Mouse (Mus musculus): ENCODE measurements at regions not wholly inside any gene's neighbourhood (a gene's known extent, or its start where the extent isn't known, plus 50 kb on each side); places are given as distances from the start of the nearest gene placed in this dataset.

DNA sequence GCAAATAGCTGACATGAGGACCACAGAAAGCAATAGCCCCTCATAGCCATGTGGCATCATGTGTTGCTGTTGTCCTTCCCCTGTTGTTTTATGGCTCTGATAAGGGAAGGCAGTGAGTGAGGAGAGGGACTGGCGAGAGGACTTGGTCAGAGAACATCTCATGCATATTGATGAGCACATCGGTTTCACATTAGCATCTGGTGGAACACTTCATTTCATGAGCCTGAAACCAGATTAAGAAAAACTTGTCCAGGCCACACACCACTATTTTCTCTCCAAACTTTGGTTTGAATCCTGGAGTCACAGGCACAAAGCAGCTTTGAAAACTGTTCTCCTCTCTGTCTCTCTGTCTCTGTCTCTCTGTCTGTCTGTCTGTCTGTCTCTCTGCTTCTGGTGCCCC is 451.0 kb upstream of the Mgmt start:
- H3K4me1 ChIP-seq (replicated peaks), result no peaks in the 10 kb centered on the region
- no peak overlapping the region for H3K9ac ChIP-seq (replicated peaks)
- no peaks in the 10 kb centered on the region for H3K36me3 ChIP-seq
- no peak overlapping the region for H3K27ac ChIP-seq
- no peak overlapping the region for H3K4me2 ChIP-seq
- ATAC-seq (ENCODE audit: insufficient number of reproducible peaks, insufficient read depth, low FRiP score, low TSS enrichment, low read depth), result no peak
- H3K9me3 ChIP-seq, result no peaks in the 10 kb centered on the region
- WGBS, result 74% methylated on average over 2 of the region's 2 CpGs
- peaks cover 3% of the 10 kb centered on the region; the same call in 1 of the 2 replicates for H3K27me3 ChIP-seq
- no peak overlapping the region for H3K4me3 ChIP-seq (replicated peaks)

DNA sequence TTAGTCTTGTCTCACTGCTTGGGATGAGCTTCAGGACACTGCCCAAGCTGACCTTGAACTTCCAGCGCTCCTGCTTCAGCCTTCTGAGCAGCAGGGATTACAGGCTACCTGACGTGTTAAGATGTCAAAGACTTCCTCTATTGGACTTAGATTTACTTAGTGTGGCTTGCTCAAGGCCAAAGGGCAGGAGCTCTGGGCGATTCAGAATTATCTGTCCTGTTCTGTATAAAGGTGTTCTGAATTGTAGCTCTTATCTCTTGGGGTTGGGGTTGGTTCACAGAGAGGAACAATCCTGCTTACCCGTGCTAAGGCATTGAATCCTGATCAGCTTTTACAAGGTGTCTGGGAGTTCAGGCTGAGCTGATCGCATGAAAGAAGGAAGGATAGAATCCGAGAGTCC is 449.3 kb upstream of the Mgmt start:
- H3K27me3 ChIP-seq, result peaks cover 3% of the 10 kb centered on the region; the same call in 1 of the 2 replicates
- H3K4me3 ChIP-seq (replicated peaks), result no peak overlapping the region
- H3K4me2 ChIP-seq, result no peak overlapping the region
- no peak overlapping the region for H3K9ac ChIP-seq (replicated peaks)
- ATAC-seq (ENCODE audit: insufficient number of reproducible peaks, insufficient read depth, low FRiP score, low TSS enrichment, low read depth), result no peak
- H3K27ac ChIP-seq, result no peak overlapping the region
- H3K36me3 ChIP-seq, result no peaks in the 10 kb centered on the region
- WGBS, result 77% methylated on average over 6 of the region's 6 CpGs
- no peaks in the 10 kb centered on the region; the same call in 1 of the 2 replicates for H3K4me1 ChIP-seq (replicated peaks)
- no peaks in the 10 kb centered on the region for H3K9me3 ChIP-seq

DNA sequence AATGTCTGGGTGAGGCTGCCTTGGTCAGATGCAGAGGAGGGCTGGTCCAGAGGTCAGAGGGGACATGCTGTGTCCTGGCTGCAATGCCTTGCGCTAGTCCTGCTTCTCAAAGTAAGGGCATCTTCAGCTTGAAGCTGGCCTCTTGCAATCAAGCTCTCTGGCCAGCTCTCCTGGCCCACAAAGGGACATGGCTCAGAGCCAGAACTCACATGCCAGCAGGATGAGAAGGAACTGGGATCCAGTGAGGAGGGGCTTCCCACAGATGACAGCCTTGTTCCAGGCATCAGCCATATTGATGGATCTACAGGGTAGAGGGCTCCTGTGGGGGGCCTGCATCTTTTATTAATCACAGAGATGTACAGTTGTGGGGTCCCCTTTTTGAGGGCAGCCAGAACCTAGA is 445.1 kb upstream of the Mgmt start:
- Histone ChIP-seq H3K4me3 (replicated peaks) (no peak overlapping the region), H3K9ac (replicated peaks) (no peak overlapping the region), H3K4me2 (no peak overlapping the region), H3K36me3 (no peaks in the 10 kb centered on the region), H3K27ac (no peak overlapping the region), H3K27me3 (peaks cover 3% of the 10 kb centered on the region; the same call in 1 of the 2 replicates), H3K9me3 (no peaks in the 10 kb centered on the region), H3K4me1 (replicated peaks) (peaks cover 14% of the 10 kb centered on the region)
- no peak for ATAC-seq (ENCODE audit: insufficient number of reproducible peaks, insufficient read depth, low FRiP score, low TSS enrichment, low read depth)
- WGBS, result 88% methylated on average over 1 of the region's 1 CpGs

DNA sequence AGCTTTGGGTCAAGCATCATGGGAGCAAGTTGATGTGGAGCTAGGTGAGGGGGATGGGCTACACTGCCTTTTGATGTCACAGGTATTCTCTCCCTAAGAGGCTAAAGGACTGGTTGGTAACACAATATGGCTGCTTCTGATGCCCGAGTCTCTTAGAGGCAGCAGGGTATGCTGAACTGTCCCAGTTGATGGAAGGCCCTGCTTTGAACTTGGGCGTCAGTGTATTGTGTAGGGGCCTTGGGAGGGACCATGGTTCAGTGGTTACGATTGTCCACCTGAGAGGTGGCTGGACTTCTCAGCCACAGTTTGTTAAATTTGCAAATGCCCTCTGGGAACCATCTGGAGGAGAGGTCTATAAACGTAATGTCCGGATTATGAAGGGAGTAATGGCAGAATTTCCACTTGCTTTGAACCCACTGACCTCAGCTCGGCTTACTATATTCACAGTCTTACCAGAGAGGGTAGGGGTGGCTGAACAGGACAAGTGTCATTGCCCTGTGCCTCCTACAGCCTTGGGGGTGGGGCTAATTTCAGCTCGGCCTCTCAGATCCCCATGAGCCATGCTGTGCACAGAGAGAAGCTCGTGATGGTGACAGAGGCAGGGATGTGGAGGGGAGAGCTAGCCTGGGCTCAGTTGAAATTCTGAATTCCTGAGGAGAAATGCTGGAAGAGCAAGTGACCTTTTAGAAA is 442.6 kb upstream of the Mgmt start:
- 52% methylated on average over 8 of the region's 8 CpGs for WGBS
- no peak for ATAC-seq (ENCODE audit: insufficient number of reproducible peaks, insufficient read depth, low FRiP score, low TSS enrichment, low read depth)

DNA sequence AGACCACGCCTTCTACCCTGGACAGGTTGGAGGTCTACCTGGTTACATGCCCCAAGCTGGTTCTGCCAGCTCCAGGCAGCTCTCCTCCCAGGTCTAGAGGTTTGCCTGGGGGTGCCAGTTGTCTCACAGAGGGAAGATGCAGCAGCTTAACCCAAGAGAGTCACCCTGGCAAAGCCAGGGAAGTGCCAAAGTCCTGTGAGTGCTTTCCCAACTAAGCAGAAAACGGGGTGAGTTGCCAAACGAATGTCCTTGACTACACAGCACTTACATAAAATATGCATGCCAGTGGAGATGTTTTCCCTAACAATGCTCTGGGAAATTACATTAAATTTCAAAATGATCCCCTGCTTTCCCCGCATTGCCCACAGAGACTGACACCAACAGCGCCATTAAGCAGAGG is 441.9 kb upstream of the Mgmt start:
- whole genome bisulfite sequencing, result 73% methylated on average over 5 of the region's 5 CpGs

More for the DNA sequence above, 442.6 kb upstream of the Mgmt start:
- peaks cover 25% of the 10 kb centered on the region for H3K4me1 ChIP-seq (replicated peaks)
- H3K27ac ChIP-seq, result no peak overlapping the region
- H3K9me3 ChIP-seq, result no peaks in the 10 kb centered on the region
- no peak overlapping the region for H3K4me3 ChIP-seq (replicated peaks)
- no peak overlapping the region for H3K9ac ChIP-seq (replicated peaks)
- no peak overlapping the region for H3K4me2 ChIP-seq
- H3K27me3 ChIP-seq, result peaks cover 3% of the 10 kb centered on the region; the same call in 1 of the 2 replicates
- H3K36me3 ChIP-seq, result no peaks in the 10 kb centered on the region

DNA sequence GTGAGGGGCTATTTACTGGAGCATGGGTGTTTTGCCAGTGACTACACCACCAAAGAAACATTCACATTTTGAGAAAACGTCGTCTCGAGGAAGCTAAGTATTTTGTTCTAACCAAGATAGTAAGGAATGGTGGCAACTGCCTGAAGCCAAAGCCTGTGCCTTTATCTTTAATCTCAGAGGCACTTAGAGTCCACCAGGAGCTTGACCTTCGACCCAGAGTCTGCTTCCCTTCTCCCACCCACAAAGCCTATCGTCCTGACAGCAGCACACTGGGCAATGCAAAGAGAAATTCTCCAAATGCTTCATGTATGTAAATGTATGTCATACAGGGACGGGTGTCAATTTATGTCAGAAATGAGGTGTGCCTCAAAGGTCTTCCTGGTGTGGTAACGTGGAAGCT is 437.2 kb upstream of the Mgmt start:
- whole genome bisulfite sequencing, result 32% methylated on average over 7 of the region's 7 CpGs
- Histone ChIP-seq H3K27me3 (peaks cover 3% of the 10 kb centered on the region; the same call in 1 of the 2 replicates), H3K4me3 (replicated peaks) (no peak overlapping the region), H3K9ac (replicated peaks) (no peak overlapping the region), H3K9me3 (no peaks in the 10 kb centered on the region), H3K4me2 (no peak overlapping the region), H3K36me3 (no peaks in the 10 kb centered on the region), H3K27ac (no peak overlapping the region), H3K4me1 (replicated peaks) (peaks cover 30% of the 10 kb centered on the region)
- no peak for ATAC-seq (ENCODE audit: insufficient number of reproducible peaks, insufficient read depth, low FRiP score, low TSS enrichment, low read depth)

More for the DNA sequence above, 441.9 kb upstream of the Mgmt start:
- no peak overlapping the region for H3K9ac ChIP-seq (replicated peaks)
- ATAC-seq (ENCODE audit: insufficient number of reproducible peaks, insufficient read depth, low FRiP score, low TSS enrichment, low read depth), result no peak
- no peak overlapping the region for H3K27ac ChIP-seq
- peaks cover 25% of the 10 kb centered on the region for H3K4me1 ChIP-seq (replicated peaks)
- H3K36me3 ChIP-seq, result no peaks in the 10 kb centered on the region
- H3K4me3 ChIP-seq (replicated peaks), result no peak overlapping the region
- H3K9me3 ChIP-seq, result no peaks in the 10 kb centered on the region
- no peak overlapping the region for H3K4me2 ChIP-seq
- peaks cover 3% of the 10 kb centered on the region; the same call in 1 of the 2 replicates for H3K27me3 ChIP-seq

DNA sequence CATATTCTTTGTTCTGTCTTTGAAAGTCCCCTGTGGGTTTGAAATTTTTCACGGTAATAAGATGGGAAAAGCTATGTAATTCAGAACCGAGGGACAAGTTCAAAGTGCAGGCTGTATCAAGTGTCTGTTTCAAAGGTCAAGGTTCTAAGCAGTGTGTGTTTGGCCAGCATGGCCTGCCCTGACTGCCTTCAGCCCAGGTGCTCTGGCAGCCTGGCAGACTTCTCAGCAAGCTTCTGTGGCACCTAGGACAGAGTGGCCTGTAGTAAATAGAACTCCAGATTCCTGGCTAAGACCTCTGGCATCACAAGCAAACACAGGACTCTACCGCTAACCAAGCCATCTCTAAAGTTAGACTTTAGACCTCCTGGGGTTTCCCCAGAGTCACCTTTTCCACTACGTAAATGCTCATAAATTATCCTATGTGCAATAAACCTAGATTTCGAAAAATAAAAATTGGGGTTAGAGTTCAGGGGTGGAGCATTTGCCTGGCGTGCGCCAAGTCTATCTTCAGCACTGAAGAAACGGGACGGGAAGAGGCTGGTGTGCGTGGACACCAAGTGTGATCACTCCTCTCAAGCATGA is 436.5 kb upstream of the Mgmt start:
- H3K27ac ChIP-seq, result no peak overlapping the region
- ATAC-seq (ENCODE audit: insufficient number of reproducible peaks, insufficient read depth, low FRiP score, low TSS enrichment, low read depth), result no peak
- H3K9me3 ChIP-seq, result no peaks in the 10 kb centered on the region
- H3K36me3 ChIP-seq, result no peaks in the 10 kb centered on the region
- 72% methylated on average over 10 of the region's 10 CpGs for WGBS
- peaks cover 4% of the 10 kb centered on the region; the same call in 1 of the 2 replicates for H3K27me3 ChIP-seq
- no peak overlapping the region for H3K4me2 ChIP-seq
- no peak overlapping the region for H3K9ac ChIP-seq (replicated peaks)
- H3K4me1 ChIP-seq (replicated peaks), result peaks cover 25% of the 10 kb centered on the region
- H3K4me3 ChIP-seq (replicated peaks), result no peak overlapping the region

DNA sequence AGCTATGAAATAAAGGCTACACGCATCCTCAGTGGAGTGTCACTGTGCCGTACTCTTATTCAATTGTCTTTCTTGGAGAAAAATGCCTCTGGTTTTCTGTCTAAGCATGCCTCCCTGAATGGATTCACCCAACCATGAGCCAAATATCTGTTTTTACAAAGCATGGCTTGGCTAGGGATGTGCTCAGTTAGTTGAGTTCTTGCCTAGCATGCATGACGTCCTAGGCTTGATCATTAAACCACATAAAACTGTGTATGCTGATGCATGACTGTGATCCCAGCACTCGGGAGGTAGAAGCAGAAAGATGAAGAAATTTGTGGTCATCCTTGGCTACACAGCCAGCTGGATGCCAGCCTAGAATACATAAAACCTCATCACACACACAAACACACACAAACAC is 417.3 kb upstream of the Mgmt start:
- H3K27me3 ChIP-seq, result no peaks in the 10 kb centered on the region; the same call in 1 of the 2 replicates
- H3K4me2 ChIP-seq, result no peak overlapping the region
- no peaks in the 10 kb centered on the region for H3K36me3 ChIP-seq
- peaks cover 31% of the 10 kb centered on the region for H3K4me1 ChIP-seq (replicated peaks)
- no peak overlapping the region for H3K27ac ChIP-seq
- H3K4me3 ChIP-seq (replicated peaks), result no peak overlapping the region
- WGBS, result 93% methylated on average over 4 of the region's 4 CpGs
- no peaks in the 10 kb centered on the region for H3K9me3 ChIP-seq
- no peak overlapping the region for H3K9ac ChIP-seq (replicated peaks)
- no peak for ATAC-seq (ENCODE audit: insufficient number of reproducible peaks, insufficient read depth, low FRiP score, low TSS enrichment, low read depth)

DNA sequence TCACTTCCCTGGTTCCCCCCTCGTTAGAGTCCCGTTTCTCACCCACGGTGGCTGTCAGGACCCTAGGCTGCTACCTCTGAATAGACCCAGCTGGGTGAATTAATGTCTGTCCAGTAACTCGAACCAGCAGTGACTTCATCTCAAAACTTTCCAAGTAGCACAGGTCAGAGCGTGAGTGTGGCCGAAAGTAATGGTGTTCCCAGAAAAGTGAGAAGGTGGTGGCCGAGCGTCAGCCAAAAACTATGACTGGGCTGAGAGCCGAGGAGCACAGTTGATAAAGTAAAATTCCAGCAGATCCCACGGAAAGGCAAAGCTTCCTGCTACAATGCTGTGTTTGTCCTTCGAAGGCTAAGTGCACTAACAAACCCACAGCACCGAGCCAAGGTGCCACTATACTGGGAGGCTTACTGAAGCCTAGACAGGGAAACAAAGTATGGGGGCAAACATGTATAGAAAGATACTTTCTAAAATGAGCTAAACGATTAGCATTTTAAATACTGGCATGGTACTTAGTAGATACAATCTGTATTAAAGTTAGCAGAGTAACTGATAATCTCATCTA is 413.7 kb upstream of the Mgmt start:
- H3K27ac ChIP-seq, result peak overlapping the region; percentile 79
- no peak overlapping the region for H3K4me3 ChIP-seq (replicated peaks)
- no peak for ATAC-seq (ENCODE audit: insufficient number of reproducible peaks, insufficient read depth, low FRiP score, low TSS enrichment, low read depth)
- no peak overlapping the region for H3K9ac ChIP-seq (replicated peaks)
- H3K27me3 ChIP-seq, result peaks cover 3% of the 10 kb centered on the region; the same call in 1 of the 2 replicates
- H3K36me3 ChIP-seq, result no peaks in the 10 kb centered on the region
- WGBS, result 34% methylated on average over 13 of the region's 13 CpGs
- H3K4me1 ChIP-seq (replicated peaks), result peaks cover 61% of the 10 kb centered on the region
- H3K9me3 ChIP-seq, result no peaks in the 10 kb centered on the region
- 0 out of 2 replicates have a peak overlapping the region, but pooled peaks have one; percentile 1 for H3K4me2 ChIP-seq

DNA sequence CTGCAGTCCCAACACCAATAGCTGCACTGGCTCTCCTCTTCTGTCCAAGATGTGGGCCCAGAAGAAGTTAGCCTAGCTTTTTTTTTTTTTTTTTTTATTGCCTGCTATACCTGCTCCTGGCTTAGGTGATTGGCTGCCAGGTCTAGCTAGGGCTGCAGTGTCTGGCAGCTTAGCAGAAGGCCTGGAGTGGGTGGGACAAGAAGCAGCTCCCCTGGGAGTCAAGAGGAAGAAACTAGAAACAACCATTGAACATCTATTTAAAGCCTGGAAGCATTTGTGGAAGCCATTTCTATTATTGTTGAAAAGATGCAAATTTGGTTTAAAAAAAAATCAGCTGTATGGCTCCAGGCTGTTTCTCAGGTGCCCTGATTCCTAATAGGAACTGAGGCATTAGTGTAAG is 411.2 kb upstream of the Mgmt start:
- ATAC-seq (ENCODE audit: insufficient number of reproducible peaks, insufficient read depth, low FRiP score, low TSS enrichment, low read depth), result no peak
- no peak overlapping the region for H3K9ac ChIP-seq (replicated peaks)
- peaks cover 3% of the 10 kb centered on the region; the same call in 1 of the 2 replicates for H3K27me3 ChIP-seq

DNA sequence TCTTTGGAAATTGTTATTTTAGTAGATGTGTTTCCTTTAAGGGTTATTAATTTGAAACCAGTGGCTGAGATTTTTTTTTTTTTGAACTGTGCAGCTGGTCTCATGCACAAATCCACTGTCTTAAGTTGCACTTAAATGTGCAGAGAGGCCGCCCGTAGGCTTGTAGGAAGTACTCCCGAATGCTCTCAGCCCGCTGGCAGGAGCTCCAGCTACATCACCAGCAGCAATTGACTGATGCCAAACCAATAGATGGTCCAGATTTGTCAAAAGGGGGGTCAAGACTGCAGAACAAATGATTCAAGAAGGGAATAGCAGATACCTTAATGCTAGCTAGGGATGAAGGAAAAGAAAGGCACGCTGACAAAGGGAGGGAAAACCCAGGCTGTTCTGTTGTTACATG is 406.9 kb upstream of the Mgmt start:
- H3K27me3 ChIP-seq, result peaks cover 5% of the 10 kb centered on the region; the same call in 1 of the 2 replicates

More for the DNA sequence above, 411.2 kb upstream of the Mgmt start:
- Histone ChIP-seq H3K27ac (no peak overlapping the region), H3K9me3 (no peaks in the 10 kb centered on the region), H3K4me3 (replicated peaks) (no peak overlapping the region), H3K4me1 (replicated peaks) (peaks cover 83% of the 10 kb centered on the region), H3K4me2 (no peak overlapping the region), H3K36me3 (no peaks in the 10 kb centered on the region)

More for the DNA sequence above, 406.9 kb upstream of the Mgmt start:
- no peak overlapping the region for H3K4me3 ChIP-seq (replicated peaks)
- no peak for ATAC-seq (ENCODE audit: insufficient number of reproducible peaks, insufficient read depth, low FRiP score, low TSS enrichment, low read depth)
- H3K4me2 ChIP-seq, result no peak overlapping the region
- peaks cover 74% of the 10 kb centered on the region for H3K4me1 ChIP-seq (replicated peaks)
- H3K36me3 ChIP-seq, result no peaks in the 10 kb centered on the region
- 40% methylated on average over 5 of the region's 5 CpGs for WGBS
- no peaks in the 10 kb centered on the region for H3K9me3 ChIP-seq
- H3K9ac ChIP-seq (replicated peaks), result no peak overlapping the region
- H3K27ac ChIP-seq, result peak overlapping the region; percentile 67; the same call in 1 of the 2 replicates
